Mouse (Mus musculus) left cerebral cortex, postnatal 14 days (tissue): ENCODE results near the gene Serpina9. TPM values are rescaled to one million over a fixed set of nuclear protein-coding genes. Genes with fewer than 3 reads are reported as not detected.
"Not testable (repeated sequence)": the region's sequence is repeated elsewhere in the genome, so short reads cannot be mapped to it uniquely, and the experiment has no call there.

ENCODE experiments used
- DNase-seq, 2 experiments: peaks; one replicate each; pipeline ENCODE4 v3.0.0; 2021 to 2022; ENCODE audit warnings: low spot score in 2 of 2, mixed read lengths in 1 of 2
- intact Hi-C: fragments of 180-260 bp; cut with DNase I; formaldehyde crosslinking; loops from one replicate; pipeline ENCODE4 v1.15.1; 2025
- total RNA-seq, 2 experiments: library from RNA; stranded (reverse); gene quantifications; 2 replicates each; pipeline ENCODE4 v1.2.3; 2021

Serpina9 gene
- total RNA-seq, 2 experiments from 2014 or later: 0.77 to 1.4 TPM

DNA sequence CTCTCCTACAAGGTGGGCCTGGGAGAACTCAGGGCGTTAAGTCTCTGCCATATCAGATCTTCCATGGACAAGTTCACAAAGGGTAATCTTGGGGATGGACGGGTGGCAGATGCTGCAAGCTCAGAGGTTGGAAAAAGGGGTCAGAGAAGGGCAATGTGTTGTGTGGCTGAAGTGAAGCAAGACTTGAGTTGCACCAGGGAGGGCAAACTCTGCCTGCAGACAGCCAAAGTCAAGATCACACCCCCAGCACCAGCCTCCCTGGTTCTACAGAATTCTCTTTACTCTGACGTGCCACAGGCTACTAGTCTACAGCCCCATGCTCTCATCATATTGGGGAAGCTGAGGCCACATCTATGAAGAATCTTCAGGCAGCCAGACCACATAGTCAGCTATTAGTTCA lies 60.6 kb downstream of the Serpina9 start:
- intact Hi-C loops, DNase-seq: not testable (repeated sequence)

DNA sequence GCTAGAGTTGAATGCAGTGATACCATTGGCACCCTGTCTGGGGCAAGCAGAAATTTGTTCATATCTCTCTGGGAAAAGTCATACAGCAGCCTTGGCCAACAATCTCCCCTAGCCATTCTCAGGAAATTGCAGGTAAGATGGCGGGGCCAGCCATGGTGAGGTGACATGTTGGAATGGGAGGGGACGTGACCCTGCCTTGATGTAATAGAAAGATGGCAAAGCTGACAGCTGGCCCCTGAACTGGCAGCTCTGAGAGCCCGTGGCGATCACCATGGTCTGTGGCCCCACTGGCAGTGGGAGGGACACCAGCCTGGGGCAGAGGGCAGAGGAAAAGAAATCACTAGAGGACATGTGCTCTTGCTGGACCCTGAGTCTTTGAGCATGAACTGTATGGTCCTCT lies 67.3 kb downstream of the Serpina9 start:
- DNase-seq: no peak
- intact Hi-C loops: no loop called here

Other genes with a start within 250 kb of the Serpina9 start
- not detected for gene Serpina1d, start 240.2 kb downstream of the Serpina9 start, total RNA-seq
- gene Serpina1b, start 183.4 kb downstream of the Serpina9 start, total RNA-seq: not detected
- gene Serpina1a, start 150.2 kb downstream of the Serpina9 start, total RNA-seq: not detected
- gene Serpina1c, start 108.9 kb downstream of the Serpina9 start, total RNA-seq: not detected
- gene Serpina1e, start 54.8 kb downstream of the Serpina9 start, total RNA-seq: not detected
- gene Serpina11, start 23.8 kb downstream of the Serpina9 start, total RNA-seq: not detected
- gene Serpina12, start 30.7 kb upstream of the Serpina9 start, total RNA-seq: not detected
- not detected for gene Serpina5, start 87.4 kb upstream of the Serpina9 start, total RNA-seq
- gene Serpina3a, start 99.0 kb upstream of the Serpina9 start, total RNA-seq: not detected
- gene Serpina3b, start 114.2 kb upstream of the Serpina9 start, total RNA-seq: not detected
- not detected for gene Serpina3c, start 140.1 kb upstream of the Serpina9 start, total RNA-seq
- gene Serpina3f, start 200.8 kb upstream of the Serpina9 start, total RNA-seq: not detected
- under 1 TPM; 0.26 to 0.27 TPM for gene Serpina3g, start 222.5 kb upstream of the Serpina9 start, total RNA-seq
- not detected for gene Serpina3i, start 249.4 kb upstream of the Serpina9 start, total RNA-seq